14 mouse cellular contexts compared by ENCODE assay signal in genomic region chr13:46696788-46697187, GRCm38 (mm10). TPM values are rescaled to one million over a fixed set of nuclear protein-coding genes. Genes with fewer than 3 reads are reported as not detected.
DNase-seq lines count a peak whose midpoint lies in the region; ATAC-seq and TF ChIP-seq lines count a peak whose summit lies in the region.
"Had no signal": no experiment of that assay in that cellular context is flagged by ENCODE, and none has a peak within 500 bp of the region (broad histone marks: within the 10 kb centered on the region; RNA-seq: fewer than 3 reads in every experiment).

No protein-coding gene starts in this region.

- TF ChIP-seq CTCF in kidney, adult 2 months (conservative IDR thresholded peaks at IDR 0.05; ENCODE audit: insufficient read depth, insufficient read length, low read depth, low read length), result no peak
- no peak for TF ChIP-seq CTCF in midbrain, postnatal 0 days (IDR thresholded peaks at IDR 0.05)

- peak overlapping the region; percentile 23; the same call in 1 of the 2 replicates for H3K27ac ChIP-seq in kidney, adult 2 months (ENCODE audit: insufficient read depth, low read depth, low read length)
- no peak overlapping the region for H3K27ac ChIP-seq in kidney, embryonic 16.5 days (ENCODE audit: low read length)
- no peak overlapping the region for H3K27ac ChIP-seq in midbrain, postnatal 0 days (ENCODE audit: low read depth, low read length)
- H3K27ac ChIP-seq in heart, embryonic 10.5 days, result no peak overlapping the region
- H3K27ac ChIP-seq: midbrain, embryonic 12.5 days had no signal

- 79% methylated on average over 2 of the region's 2 CpGs for WGBS in kidney, adult 2 months
- 87% methylated on average over 2 of the region's 2 CpGs for WGBS in kidney, embryonic 16.5 days
- 89% methylated on average over 2 of the region's 2 CpGs for WGBS in midbrain, postnatal 0 days
- 87% methylated on average over 2 of the region's 2 CpGs for WGBS in heart, embryonic 10.5 days

- no peak overlapping the region for H3K4me3 ChIP-seq in kidney, adult 2 months (ENCODE audit: insufficient read depth, low read depth, low read length)
- H3K4me3 ChIP-seq in kidney, embryonic 16.5 days (ENCODE audit: low read length), result no peak overlapping the region
- H3K4me3 ChIP-seq in midbrain, postnatal 0 days (ENCODE audit: low read depth, low read length), result no peak overlapping the region
- no peak overlapping the region for H3K4me3 ChIP-seq in heart, embryonic 10.5 days
- H3K4me3 ChIP-seq: midbrain, embryonic 12.5 days had no signal

- H3K27me3 ChIP-seq in kidney, adult 2 months (replicated peaks; ENCODE audit: control insufficient read depth, insufficient read depth, low read length), result no peaks in the 10 kb centered on the region
- no peaks in the 10 kb centered on the region for H3K27me3 ChIP-seq in kidney, embryonic 16.5 days (ENCODE audit: insufficient read depth, low read length)
- no peaks in the 10 kb centered on the region for H3K27me3 ChIP-seq in midbrain, postnatal 0 days (ENCODE audit: insufficient read depth, low read length)
- H3K27me3 ChIP-seq in heart, embryonic 10.5 days (ENCODE audit: insufficient read depth, poor library complexity, severe bottlenecking), result no peaks in the 10 kb centered on the region
- H3K27me3 ChIP-seq: midbrain, embryonic 12.5 days had no signal

- DNase-seq in kidney, adult 2 months, result no peak
- DNase-seq in lung, postnatal 14 days, result peak; percentile 15
- DNase-seq in layer of hippocampus, postnatal 14 days (ENCODE audit: low spot score in 2 of 2), result no peak
- no peak for DNase-seq in midbrain, postnatal 0 days (ENCODE audit: low spot score)
- no peak for DNase-seq in heart, embryonic 10.5 days (ENCODE audit: low spot score)
- DNase-seq in adrenal gland, postnatal 36 days, result no peak
- DNase-seq: cerebellum, adult 18-20 months; heart, postnatal 36 days; kidney, postnatal 36 days; liver, postnatal 0 days; right cerebral cortex, postnatal 25 days had no signal

- 0 out of 2 replicates have a peak, but pooled peaks cover 4% of the 10 kb centered on the region for H3K4me1 ChIP-seq in kidney, adult 2 months (ENCODE audit: control insufficient read depth, insufficient read depth, low read length)
- no peaks in the 10 kb centered on the region for H3K4me1 ChIP-seq in kidney, embryonic 16.5 days (ENCODE audit: insufficient read depth, low read length)
- no peaks in the 10 kb centered on the region for H3K4me1 ChIP-seq in midbrain, postnatal 0 days (ENCODE audit: insufficient read depth, low read length)
- no peaks in the 10 kb centered on the region for H3K4me1 ChIP-seq in heart, embryonic 10.5 days
- H3K4me1 ChIP-seq: midbrain, embryonic 12.5 days had no signal

- no peak for ATAC-seq in kidney, embryonic 16.5 days (ENCODE audit: low FRiP score, low TSS enrichment)
- ATAC-seq in granulocyte monocyte progenitor cell, adult 5-6 weeks (replicated peaks; ENCODE audit: poor library complexity, severe bottlenecking), result peak; percentile 37
- no peak for ATAC-seq in midbrain, postnatal 0 days (ENCODE audit: low FRiP score)
- ATAC-seq: liver, postnatal 0 days had no signal

- no peaks in the 10 kb centered on the region for H3K9me3 ChIP-seq in kidney, embryonic 16.5 days (ENCODE audit: low read length)
- H3K9me3 ChIP-seq in midbrain, postnatal 0 days (ENCODE audit: low read length), result no peaks in the 10 kb centered on the region
- no peaks in the 10 kb centered on the region for H3K9me3 ChIP-seq in heart, embryonic 10.5 days
- H3K9me3 ChIP-seq: midbrain, embryonic 12.5 days had no signal

- H3K9ac ChIP-seq in kidney, embryonic 16.5 days (replicated peaks; ENCODE audit: low read length), result no peak overlapping the region
- H3K9ac ChIP-seq in midbrain, postnatal 0 days (replicated peaks; ENCODE audit: low read length, poor library complexity, severe bottlenecking), result no peak overlapping the region
- H3K9ac ChIP-seq: liver, postnatal 0 days; midbrain, embryonic 12.5 days had no signal

- H3K4me2 ChIP-seq in kidney, embryonic 16.5 days (replicated peaks; ENCODE audit: low read depth, low read length), result no peak overlapping the region
- H3K4me2 ChIP-seq in midbrain, postnatal 0 days (ENCODE audit: low read depth, low read length, poor library complexity, severe bottlenecking), result no peak overlapping the region
- H3K4me2 ChIP-seq: midbrain, embryonic 12.5 days had no signal

- TF ChIP-seq POLR2A in kidney, adult 2 months (IDR thresholded peaks at IDR 0.05; ENCODE audit: low read depth, low read length), result no peak

- peaks cover 4% of the 10 kb centered on the region for H3K36me3 ChIP-seq in kidney, adult 2 months (ENCODE audit: control insufficient read depth, insufficient read depth, low read length)
- peaks cover 11% of the 10 kb centered on the region for H3K36me3 ChIP-seq in kidney, embryonic 16.5 days (ENCODE audit: insufficient read depth, low read length)
- peaks cover 21% of the 10 kb centered on the region for H3K36me3 ChIP-seq in midbrain, postnatal 0 days (ENCODE audit: insufficient read depth, low read length)
- peaks cover 67% of the 10 kb centered on the region for H3K36me3 ChIP-seq in heart, embryonic 10.5 days

RNA-seq across cellular contexts. Expression of gene Fam8a1, which starts 27.5 kb away (rescaled TPM):
- polyA plus RNA-seq in kidney, adult 2 months (2012; rRNA removed), result 20.4 and 21.5 TPM in 2 replicates
- polyA plus RNA-seq in kidney, embryonic 16.5 days (2015; fragmentation: Nextera tagmentation; extraction: Ambion mirVana), result 7.1 and 8.1 TPM in 2 replicates
- total RNA-seq in granulocyte monocyte progenitor cell, adult 5-6 weeks (2014; fragmentation: Nextera tagmentation), result 10.5 and 29.9 TPM in 2 replicates
- 6.1 and 11.1 TPM in 2 replicates for total RNA-seq in granulocyte monocyte progenitor cell, adult 5-6 weeks (2017)
- total RNA-seq in layer of hippocampus, postnatal 14 days (2021), result 10 to 100 TPM; 69.9 to 70.3 TPM
- total RNA-seq in midbrain, postnatal 0 days (2014; rRNA removed), result 59.2 and 68.1 TPM in 2 replicates
- polyA plus RNA-seq in midbrain, postnatal 0 days (2015; fragmentation: Nextera tagmentation; extraction: Ambion mirVana), result 15.8 and 18.1 TPM in 2 replicates
- polyA plus RNA-seq in heart, embryonic 10.5 days (2016; fragmentation: Nextera tagmentation; extraction: Ambion mirVana), result 8.3 and 11.6 TPM in 2 replicates
- 10 to 100 TPM; 52.5 to 56.8 TPM for total RNA-seq in adrenal gland, postnatal 36 days (2021)

RNA-seq across cellular contexts. Expression of gene Nup153, which starts 31.0 kb away (rescaled TPM):
- 38.2 and 42.0 TPM in 2 replicates for polyA plus RNA-seq in kidney, adult 2 months (2012; rRNA removed)
- 23.0 and 23.3 TPM in 2 replicates for polyA plus RNA-seq in kidney, embryonic 16.5 days (2015; fragmentation: Nextera tagmentation; extraction: Ambion mirVana)
- 81.0 and 103 TPM in 2 replicates for total RNA-seq in granulocyte monocyte progenitor cell, adult 5-6 weeks (2014; fragmentation: Nextera tagmentation)
- 94.7 and 102 TPM in 2 replicates for total RNA-seq in granulocyte monocyte progenitor cell, adult 5-6 weeks (2017)
- 10 to 100 TPM; 41.5 to 51.7 TPM for total RNA-seq in layer of hippocampus, postnatal 14 days (2021)
- 61.7 and 75.0 TPM in 2 replicates for total RNA-seq in midbrain, postnatal 0 days (2014; rRNA removed)
- 11.8 and 12.6 TPM in 2 replicates for polyA plus RNA-seq in midbrain, postnatal 0 days (2015; fragmentation: Nextera tagmentation; extraction: Ambion mirVana)
- 20.0 and 31.0 TPM in 2 replicates for polyA plus RNA-seq in heart, embryonic 10.5 days (2016; fragmentation: Nextera tagmentation; extraction: Ambion mirVana)
- 10 to 100 TPM; 59.9 to 68.3 TPM for total RNA-seq in adrenal gland, postnatal 36 days (2021)
